Mouse (Mus musculus): ENCODE measurements around the gene Ddrgk1. TPM values are rescaled to one million over a fixed set of nuclear protein-coding genes. Genes with fewer than 3 reads are reported as not detected.
A peak's percentile ranks its signal among the peaks of the same experiment; 100 is the strongest.

Gene Ddrgk1
- polyA plus RNA-seq, 1 experiment from 2014 or later: 79.4 TPM

- ATAC-seq (ENCODE audit: low FRiP score, low TSS enrichment): no peak
- H3K9me3 ChIP-seq (ENCODE audit: low read length): no peaks in the 10 kb centered on the region
- WGBS: 84% methylated on average over 6 of the region's 6 CpGs
- H3K4me1 ChIP-seq (ENCODE audit: insufficient read depth, low read length): peaks cover 43% of the 10 kb centered on the region
- H3K36me3 ChIP-seq (ENCODE audit: insufficient read depth, low read length): no peaks in the 10 kb centered on the region
- H3K4me3 ChIP-seq (ENCODE audit: low read length): no peak overlapping the region
- peak overlapping the region; percentile 92 for H3K27ac ChIP-seq (ENCODE audit: low read length)
- no peak overlapping the region for H3K9ac ChIP-seq (replicated peaks; ENCODE audit: low read length)
- no peak overlapping the region for H3K4me2 ChIP-seq (replicated peaks; ENCODE audit: low read depth, low read length)
- H3K27me3 ChIP-seq (ENCODE audit: insufficient read depth, low read length): peaks cover 14% of the 10 kb centered on the region
Observed at GRCm38 (mm10) chr2:130639276-130639675, 25.2 kb downstream of the Ddrgk1 start.

GRCm38 (mm10) chr2:130638101-130638611 is 26.3 kb downstream of the Ddrgk1 start:
- 20% methylated on average over 16 of the region's 16 CpGs for WGBS
- H3K4me3 ChIP-seq (ENCODE audit: low read length): peak overlapping the region; percentile 36

GRCm38 (mm10) chr2:130635847-130636246 is 28.6 kb downstream of the Ddrgk1 start:
- H3K36me3 ChIP-seq (ENCODE audit: insufficient read depth, low read length): no peaks in the 10 kb centered on the region
- peak overlapping the region; percentile 59 for H3K4me2 ChIP-seq (replicated peaks; ENCODE audit: low read depth, low read length)
- peaks cover 41% of the 10 kb centered on the region for H3K4me1 ChIP-seq (ENCODE audit: insufficient read depth, low read length)
- peak overlapping the region; percentile 33 for H3K4me3 ChIP-seq (ENCODE audit: low read length)
- no peak overlapping the region for H3K27ac ChIP-seq (ENCODE audit: low read length)
- WGBS: 23% methylated on average over 21 of the region's 21 CpGs
- peaks cover 21% of the 10 kb centered on the region for H3K27me3 ChIP-seq (ENCODE audit: insufficient read depth, low read length)
- H3K9ac ChIP-seq (replicated peaks; ENCODE audit: low read length): peak overlapping the region; percentile 42; the same call in 1 of the 2 replicates
- no peaks in the 10 kb centered on the region for H3K9me3 ChIP-seq (ENCODE audit: low read length)
- ATAC-seq (ENCODE audit: low FRiP score, low TSS enrichment): 0 out of 2 replicates have a peak, but pooled peaks have one; percentile 21

More at GRCm38 (mm10) chr2:130638101-130638611, 26.3 kb downstream of the Ddrgk1 start:
- Histone ChIP-seq H3K4me1 (ENCODE audit: insufficient read depth, low read length) (peaks cover 48% of the 10 kb centered on the region), H3K27me3 (ENCODE audit: insufficient read depth, low read length) (peaks cover 21% of the 10 kb centered on the region), H3K4me2 (replicated peaks; ENCODE audit: low read depth, low read length) (peak overlapping the region; percentile 35), H3K27ac (ENCODE audit: low read length) (peak overlapping the region; percentile 92), H3K9ac (replicated peaks; ENCODE audit: low read length) (peak overlapping the region; percentile 63), H3K9me3 (ENCODE audit: low read length) (no peaks in the 10 kb centered on the region), H3K36me3 (ENCODE audit: insufficient read depth, low read length) (no peaks in the 10 kb centered on the region)
- peak; percentile 41 for ATAC-seq (ENCODE audit: low FRiP score, low TSS enrichment)

- Histone ChIP-seq H3K4me3 (ENCODE audit: low read length) (peak overlapping the region; percentile 33), H3K9ac (replicated peaks; ENCODE audit: low read length) (peak overlapping the region; percentile 42), H3K4me2 (replicated peaks; ENCODE audit: low read depth, low read length) (peak overlapping the region; percentile 59), H3K27ac (ENCODE audit: low read length) (no peak overlapping the region), H3K9me3 (ENCODE audit: low read length) (no peaks in the 10 kb centered on the region), H3K4me1 (ENCODE audit: insufficient read depth, low read length) (peaks cover 41% of the 10 kb centered on the region), H3K36me3 (ENCODE audit: insufficient read depth, low read length) (no peaks in the 10 kb centered on the region), H3K27me3 (ENCODE audit: insufficient read depth, low read length) (peaks cover 21% of the 10 kb centered on the region)
- 5% methylated on average over 38 of the region's 38 CpGs for WGBS
- ATAC-seq (ENCODE audit: low FRiP score, low TSS enrichment): peak; percentile 44; the same call in 1 of the 2 replicates
Observed at GRCm38 (mm10) chr2:130634739-130635411, 29.6 kb downstream of the Ddrgk1 start.

- Histone ChIP-seq H3K27me3 (ENCODE audit: insufficient read depth, low read length) (peaks cover 21% of the 10 kb centered on the region), H3K4me2 (replicated peaks; ENCODE audit: low read depth, low read length) (peak overlapping the region; percentile 59), H3K9ac (replicated peaks; ENCODE audit: low read length) (peak overlapping the region; percentile 42), H3K36me3 (ENCODE audit: insufficient read depth, low read length) (no peaks in the 10 kb centered on the region), H3K4me1 (ENCODE audit: insufficient read depth, low read length) (peaks cover 41% of the 10 kb centered on the region), H3K4me3 (ENCODE audit: low read length) (peak overlapping the region; percentile 33), H3K27ac (ENCODE audit: low read length) (no peak overlapping the region), H3K9me3 (ENCODE audit: low read length) (no peaks in the 10 kb centered on the region)
- 24% methylated on average over 14 of the region's 14 CpGs for WGBS
- ATAC-seq (ENCODE audit: low FRiP score, low TSS enrichment): no peak
Observed at GRCm38 (mm10) chr2:130634006-130634738, 30.3 kb downstream of the Ddrgk1 start.

GRCm38 (mm10) chr2:130632887-130633675 is 31.4 kb downstream of the Ddrgk1 start:
- Histone ChIP-seq H3K4me2 (replicated peaks; ENCODE audit: low read depth, low read length) (no peak overlapping the region), H3K4me3 (ENCODE audit: low read length) (no peak overlapping the region), H3K9ac (replicated peaks; ENCODE audit: low read length) (no peak overlapping the region), H3K9me3 (ENCODE audit: low read length) (no peaks in the 10 kb centered on the region), H3K27ac (ENCODE audit: low read length) (no peak overlapping the region), H3K4me1 (ENCODE audit: insufficient read depth, low read length) (peaks cover 41% of the 10 kb centered on the region), H3K36me3 (ENCODE audit: insufficient read depth, low read length) (no peaks in the 10 kb centered on the region), H3K27me3 (ENCODE audit: insufficient read depth, low read length) (peaks cover 21% of the 10 kb centered on the region)
- WGBS: 60% methylated on average over 5 of the region's 5 CpGs
- no peak for ATAC-seq (ENCODE audit: low FRiP score, low TSS enrichment)

- Histone ChIP-seq H3K4me2 (replicated peaks; ENCODE audit: low read depth, low read length) (no peak overlapping the region), H3K4me1 (ENCODE audit: insufficient read depth, low read length) (peaks cover 37% of the 10 kb centered on the region), H3K27ac (ENCODE audit: low read length) (no peak overlapping the region), H3K36me3 (ENCODE audit: insufficient read depth, low read length) (peaks cover 3% of the 10 kb centered on the region; the same call in 1 of the 2 replicates), H3K4me3 (ENCODE audit: low read length) (no peak overlapping the region), H3K9ac (replicated peaks; ENCODE audit: low read length) (no peak overlapping the region), H3K27me3 (ENCODE audit: insufficient read depth, low read length) (peaks cover 21% of the 10 kb centered on the region), H3K9me3 (ENCODE audit: low read length) (no peaks in the 10 kb centered on the region)
- 74% methylated on average over 1 of the region's 1 CpGs for WGBS
- no peak for ATAC-seq (ENCODE audit: low FRiP score, low TSS enrichment)
Observed at GRCm38 (mm10) chr2:130632416-130632815, 32.0 kb downstream of the Ddrgk1 start.

GRCm38 (mm10) chr2:130629839-130630203 is 34.6 kb downstream of the Ddrgk1 start, which contains the start of the genes Fastkd5 and Ubox5:
Gene Fastkd5, minus strand, starts transcription at chr2:130630027.
Gene Ubox5, minus strand, starts transcription at chr2:130630038.
- ATAC-seq (ENCODE audit: low FRiP score, low TSS enrichment): peak; percentile 85
- H3K4me2 ChIP-seq (replicated peaks; ENCODE audit: low read depth, low read length): peak within 1 kb of the TSS; percentile 88
- 0% methylated on average over 25 of the region's 25 CpGs for WGBS
- peak within 1 kb of the TSS; percentile 97 for H3K4me3 ChIP-seq (ENCODE audit: low read length)
- peaks cover 7% of the 10 kb centered on the region; the same call in 1 of the 2 replicates for H3K27me3 ChIP-seq (ENCODE audit: insufficient read depth, low read length)
- peak within 1 kb of the TSS; percentile 89 for H3K9ac ChIP-seq (replicated peaks; ENCODE audit: low read length)
- H3K36me3 ChIP-seq (ENCODE audit: insufficient read depth, low read length): peaks cover 15% of the 10 kb centered on the region
- H3K27ac ChIP-seq (ENCODE audit: low read length): peak within 1 kb of the TSS; percentile 48
- peaks cover 21% of the 10 kb centered on the region for H3K4me1 ChIP-seq (ENCODE audit: insufficient read depth, low read length)
- no peaks in the 10 kb centered on the region for H3K9me3 ChIP-seq (ENCODE audit: low read length)

GRCm38 (mm10) chr2:130629080-130629838 is 35.2 kb downstream of the Ddrgk1 start:
- peak overlapping the region; percentile 89 for H3K9ac ChIP-seq (replicated peaks; ENCODE audit: low read length)
- WGBS: 2% methylated on average over 37 of the region's 37 CpGs

More at GRCm38 (mm10) chr2:130629080-130629838, 35.2 kb downstream of the Ddrgk1 start:
- Histone ChIP-seq H3K4me3 (ENCODE audit: low read length) (peak overlapping the region; percentile 97), H3K4me1 (ENCODE audit: insufficient read depth, low read length) (peaks cover 16% of the 10 kb centered on the region), H3K27ac (ENCODE audit: low read length) (peak overlapping the region; percentile 48), H3K9me3 (ENCODE audit: low read length) (no peaks in the 10 kb centered on the region), H3K27me3 (ENCODE audit: insufficient read depth, low read length) (peaks cover 7% of the 10 kb centered on the region; the same call in 1 of the 2 replicates), H3K4me2 (replicated peaks; ENCODE audit: low read depth, low read length) (peak overlapping the region; percentile 88), H3K36me3 (ENCODE audit: insufficient read depth, low read length) (peaks cover 15% of the 10 kb centered on the region)
- peak; percentile 55 for ATAC-seq (ENCODE audit: low FRiP score, low TSS enrichment)
